Mouse (Mus musculus) midbrain, embryonic 11.5 days (tissue): ENCODE data around the gene Ccpg1os. TPM values are rescaled to one million over a fixed set of nuclear protein-coding genes. Genes with fewer than 3 reads are reported as not detected.

Experiments
- ATAC-seq: fragments of 200-750 bp; cut with Nextera tagmentation; 2 replicates; pipeline ENCODE4 v1.8.0; 2017; ENCODE audit warnings: moderate TSS enrichment, moderate library complexity; ENCODE audit not compliant: low FRiP score
- DNase-seq: peaks from one replicate; pipeline ENCODE4 v3.0.0; 2015; ENCODE audit warnings: low spot score; ENCODE audit errors: missing footprints
- H3K27ac ChIP-seq: fragments of 300-500 bp; sonication (generic); 2 replicates; pipeline ENCODE4 v1.5.1; 2014; ENCODE audit warnings: low read depth, low read length
- H3K27me3 ChIP-seq: fragments of 300-500 bp; sonication (generic); 2 replicates; pipeline ENCODE4 v1.6.1; 2014; ENCODE audit warnings: mild to moderate bottlenecking, low read length, moderate library complexity, mixed read lengths; ENCODE audit not compliant: control insufficient read depth, insufficient read depth
- H3K36me3 ChIP-seq: fragments of 300-500 bp; sonication (generic); 2 replicates; pipeline ENCODE4 v1.6.1; 2014; ENCODE audit warnings: mild to moderate bottlenecking, low read length, moderate library complexity, mixed read lengths; ENCODE audit not compliant: control insufficient read depth, insufficient read depth
- H3K4me1 ChIP-seq: fragments of 300-500 bp; sonication (generic); 2 replicates; pipeline ENCODE4 v1.6.1; 2014; ENCODE audit warnings: low read length; ENCODE audit not compliant: control insufficient read depth, insufficient read depth
- H3K4me2 ChIP-seq: fragments of 300-500 bp; sonication (generic); 2 replicates; pipeline ENCODE4 v1.6.1; 2014; ENCODE audit warnings: mild to moderate bottlenecking, moderate library complexity
- H3K4me3 ChIP-seq: fragments of 300-500 bp; sonication (generic); 2 replicates; pipeline ENCODE4 v1.5.1; 2014; ENCODE audit warnings: low read depth, low read length
- H3K9ac ChIP-seq: fragments of 300-500 bp; sonication (generic); 2 replicates; pipeline ENCODE4 v1.6.1; 2014; ENCODE audit warnings: low read length
- H3K9me3 ChIP-seq: fragments of 300-500 bp; sonication (generic); 2 replicates; pipeline ENCODE4 v1.6.1; 2016; ENCODE audit warnings: low read length; ENCODE audit not compliant: control insufficient read depth
- WGBS: fragments of 180-500 bp; shearing (Covaris S2); extraction: QIAGEN DNeasy Blood & Tissue Kit; methylation state at CpG from one replicate; pipeline ENCODE4 v1.1.7; 2014; 5-methylcytosine and 5-hydroxymethylcytosine counted together
- polyA plus RNA-seq: library from polyadenylated mRNA; unstranded; fragments of >200 nt; fragmentation: Nextera tagmentation; extraction: Ambion mirVana; gene quantifications from 2 replicates; pipeline ENCODE4 v1.2.1, GENCODE M21; 2014

Gene Ccpg1os
- polyA plus RNA-seq, 1 experiment from 2014 or later, result 22.4 TPM

- ATAC-seq, result no peak
- WGBS, result 71% methylated on average over 7 of the region's 7 CpGs
Measured at GRCm38 (mm10) chr9:72969874-72970273, 15.3 kb downstream of the Ccpg1os start.

DNA sequence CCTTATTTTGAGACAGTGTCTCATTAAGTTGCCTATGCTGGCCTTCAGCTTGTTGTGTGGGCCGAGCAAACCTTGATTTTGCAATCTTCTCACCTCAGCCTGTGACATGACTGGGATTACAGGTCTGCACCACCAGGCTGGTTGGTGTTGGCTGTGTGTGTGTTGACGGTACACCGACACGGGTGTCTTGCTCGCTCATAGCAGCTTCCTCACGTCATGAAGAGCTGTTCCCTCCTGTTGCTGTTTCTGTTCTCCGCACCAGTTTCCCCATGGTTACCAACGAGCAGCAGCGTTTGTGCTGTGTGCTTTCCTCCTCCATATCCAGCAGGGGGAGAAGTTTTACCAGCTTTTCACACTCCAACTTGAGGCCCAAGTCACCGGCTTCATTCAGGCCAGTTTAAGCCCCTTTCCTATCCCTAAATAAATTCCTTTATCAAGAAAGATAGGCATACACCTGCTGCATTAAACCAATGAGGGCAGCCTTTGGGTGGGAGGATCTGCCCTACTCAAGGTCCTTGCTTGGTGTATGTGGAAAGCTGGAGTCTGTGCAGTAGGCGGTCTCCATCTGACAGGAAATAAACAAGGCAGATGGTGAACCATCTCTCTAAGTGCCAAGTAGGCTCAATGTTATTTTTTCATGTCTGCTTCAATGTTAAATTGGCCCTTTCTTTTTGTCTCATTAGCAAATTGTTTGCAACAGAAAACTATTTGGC, 16.7 kb downstream of the Ccpg1os start:
- WGBS, result 42% methylated on average over 11 of the region's 11 CpGs
- Histone ChIP-seq H3K27ac (no peak overlapping the region), H3K36me3 (no peaks in the 10 kb centered on the region), H3K9me3 (no peaks in the 10 kb centered on the region), H3K4me1 (no peaks in the 10 kb centered on the region), H3K4me3 (no peak overlapping the region), H3K4me2 (no peak overlapping the region), H3K27me3 (no peaks in the 10 kb centered on the region), H3K9ac (no peak overlapping the region)
- no peak for DNase-seq
- ATAC-seq, result no peak

More at GRCm38 (mm10) chr9:72969874-72970273, 15.3 kb downstream of the Ccpg1os start:
- Histone ChIP-seq H3K27ac (no peak overlapping the region), H3K9ac (no peak overlapping the region), H3K36me3 (no peaks in the 10 kb centered on the region), H3K4me3 (no peak overlapping the region), H3K27me3 (no peaks in the 10 kb centered on the region), H3K9me3 (no peaks in the 10 kb centered on the region), H3K4me1 (no peaks in the 10 kb centered on the region), H3K4me2 (no peak overlapping the region)
- no peak for DNase-seq

GRCm38 (mm10) chr9:72961959-72962358, 23.2 kb downstream of the Ccpg1os start:
- Histone ChIP-seq H3K36me3 (no peaks in the 10 kb centered on the region), H3K27me3 (no peaks in the 10 kb centered on the region), H3K4me3 (no peak overlapping the region), H3K4me2 (no peak overlapping the region), H3K9me3 (no peaks in the 10 kb centered on the region), H3K27ac (no peak overlapping the region), H3K4me1 (no peaks in the 10 kb centered on the region), H3K9ac (no peak overlapping the region)
- ATAC-seq (no peak), DNase-seq (no peak)
- WGBS, result 80% methylated on average over 15 of the region's 15 CpGs

DNA sequence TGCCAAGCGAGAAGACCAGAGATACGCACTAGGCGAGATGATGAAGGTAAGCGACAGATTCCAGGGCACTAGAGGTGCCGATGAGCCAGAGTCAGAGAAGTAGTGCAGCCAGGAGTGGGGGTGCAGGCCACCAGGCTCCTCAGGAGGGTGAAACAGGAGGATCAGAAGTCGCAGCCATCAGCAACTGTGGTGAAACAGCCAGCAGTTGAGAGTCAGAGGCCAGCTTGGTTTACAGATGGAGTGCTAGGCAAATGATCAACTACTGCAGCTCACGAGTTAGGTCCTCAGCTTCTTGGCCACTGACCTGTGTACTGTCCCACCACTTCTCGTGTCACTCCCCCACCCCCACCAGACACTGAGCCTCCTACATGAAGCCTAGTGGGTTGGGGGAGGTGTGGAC, 23.8 kb downstream of the Ccpg1os start:
- no peak overlapping the region for H3K4me3 ChIP-seq
- no peaks in the 10 kb centered on the region for H3K36me3 ChIP-seq
- H3K4me2 ChIP-seq, result no peak overlapping the region
- 81% methylated on average over 8 of the region's 8 CpGs for WGBS
- DNase-seq, result no peak
- no peak overlapping the region for H3K9ac ChIP-seq
- no peak overlapping the region for H3K27ac ChIP-seq
- H3K4me1 ChIP-seq, result no peaks in the 10 kb centered on the region
- no peak for ATAC-seq
- no peaks in the 10 kb centered on the region for H3K9me3 ChIP-seq
- H3K27me3 ChIP-seq, result no peaks in the 10 kb centered on the region

DNA sequence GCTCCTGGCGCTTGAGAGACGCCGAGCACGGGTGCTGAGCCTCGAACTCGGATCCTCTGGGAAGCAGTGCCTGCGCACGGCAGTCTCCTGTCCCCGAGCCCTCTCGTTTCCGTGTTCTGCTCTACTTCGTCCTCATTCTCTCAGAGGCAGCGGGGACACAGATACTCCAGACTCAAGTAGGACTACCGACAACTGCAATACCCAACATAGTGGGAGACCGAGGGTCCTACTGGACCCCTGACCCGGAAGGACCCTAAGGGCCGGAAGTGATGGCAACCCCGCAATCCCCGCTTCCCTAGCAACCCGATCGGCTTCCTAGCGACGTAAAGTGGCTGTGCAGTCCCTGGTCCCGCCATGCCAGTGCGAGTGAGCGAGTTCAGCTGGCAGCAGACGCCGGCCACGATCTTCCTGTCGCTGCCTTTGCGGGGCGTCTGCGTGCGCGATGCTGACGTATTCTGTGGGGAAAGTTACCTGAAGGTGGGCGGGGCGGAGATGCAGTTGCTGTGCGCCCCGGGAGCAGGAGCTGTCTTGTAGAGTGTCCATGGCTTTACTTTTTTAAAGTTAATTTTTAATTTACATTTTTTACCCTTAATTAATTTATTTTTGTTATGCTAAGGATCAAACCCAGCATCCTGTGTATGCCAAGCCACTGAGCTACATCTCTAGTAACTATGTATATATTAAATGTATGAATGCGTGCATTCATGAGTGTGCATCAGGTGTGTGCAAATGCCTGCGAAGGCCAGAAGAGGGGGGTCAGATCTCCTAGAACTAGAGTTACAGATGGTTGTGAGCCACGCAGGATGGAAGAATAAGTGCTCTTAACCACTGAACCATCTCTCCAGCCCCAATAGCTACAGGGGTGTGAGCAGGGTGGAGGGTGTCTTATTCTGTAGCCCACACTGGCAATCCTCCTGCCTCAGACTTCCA, 26.4 kb downstream of the Ccpg1os start, which contains the start of the genes Dyx1c1 and Gm44503:
Gene Dyx1c1, plus strand, starts transcription at position 265 of the 930 bp plus-strand sequence.
Gene Gm44503, plus strand, starts transcription at position 332 of the 930 bp plus-strand sequence.
- Histone ChIP-seq H3K4me2 (peak within 1 kb of the TSS; percentile 57), H3K27ac (peak within 1 kb of the TSS; percentile 30; the same call in 1 of the 2 replicates), H3K9ac (peak within 1 kb of the TSS; percentile 73), H3K4me1 (no peaks in the 10 kb centered on the region), H3K27me3 (no peaks in the 10 kb centered on the region), H3K4me3 (peak within 1 kb of the TSS; percentile 71), H3K36me3 (no peaks in the 10 kb centered on the region), H3K9me3 (no peaks in the 10 kb centered on the region)
- 3% methylated on average over 43 of the region's 43 CpGs for WGBS
- ATAC-seq, result peak; percentile 98
- DNase-seq, result peak; percentile 98

GRCm38 (mm10) chr9:72955546-72955945, 29.6 kb downstream of the Ccpg1os start:
- Histone ChIP-seq H3K4me1 (no peaks in the 10 kb centered on the region), H3K9me3 (no peaks in the 10 kb centered on the region), H3K4me2 (no peak overlapping the region), H3K27ac (no peak overlapping the region), H3K36me3 (no peaks in the 10 kb centered on the region), H3K4me3 (no peak overlapping the region), H3K9ac (no peak overlapping the region), H3K27me3 (no peaks in the 10 kb centered on the region)
- ATAC-seq, result no peak
- DNase-seq, result no peak
- 13% methylated on average over 1 of the region's 1 CpGs for WGBS

DNA sequence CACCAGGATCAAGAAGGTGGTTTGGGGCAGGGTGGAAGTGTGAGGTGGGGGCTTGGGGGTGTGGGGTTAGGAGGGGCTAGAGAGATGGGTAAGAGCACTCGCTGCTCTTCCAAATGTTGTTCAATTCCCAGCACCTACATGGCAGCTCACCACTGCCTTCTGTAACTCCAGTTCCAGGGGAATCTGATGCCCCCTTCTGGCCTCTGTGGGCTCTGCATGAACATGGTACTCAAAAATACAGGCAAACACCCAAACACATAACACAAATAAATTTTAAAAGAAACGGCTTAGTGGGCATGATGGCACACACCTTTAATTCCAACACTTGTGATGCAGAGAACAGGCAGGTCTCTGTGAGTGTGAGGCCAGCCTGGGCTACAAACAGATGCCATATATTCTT, 30.4 kb downstream of the Ccpg1os start:
- H3K27ac ChIP-seq, result no peak overlapping the region
- no peak overlapping the region for H3K9ac ChIP-seq
- H3K36me3 ChIP-seq, result no peaks in the 10 kb centered on the region
- H3K9me3 ChIP-seq, result no peaks in the 10 kb centered on the region
- H3K27me3 ChIP-seq, result no peaks in the 10 kb centered on the region
- DNase-seq (peak; percentile 91), ATAC-seq (no peak)
- H3K4me2 ChIP-seq, result no peak overlapping the region
- H3K4me1 ChIP-seq, result no peaks in the 10 kb centered on the region
- H3K4me3 ChIP-seq, result no peak overlapping the region
- WGBS, result 60% methylated on average over 2 of the region's 2 CpGs

DNA sequence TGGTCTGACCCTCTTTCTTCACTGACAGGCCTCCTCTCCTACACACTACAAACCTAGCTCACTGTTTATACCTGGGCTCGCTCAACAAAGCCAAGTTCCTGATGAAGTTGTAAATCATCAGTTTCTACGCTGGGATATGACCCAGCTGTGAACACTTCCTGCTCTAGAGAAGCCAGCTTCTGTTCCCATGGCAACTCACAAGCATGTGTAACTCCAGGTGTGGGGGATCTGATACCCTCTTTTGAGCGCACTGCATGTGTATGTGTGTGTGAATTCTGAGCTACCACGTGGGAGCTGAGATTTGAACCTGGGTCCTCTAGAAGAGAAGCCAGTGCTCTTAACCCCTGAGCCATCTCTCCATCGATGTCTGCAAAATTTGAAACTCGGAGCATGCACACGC, 35.6 kb downstream of the Ccpg1os start:
- DNase-seq, result peak; percentile 70
- ATAC-seq, result no peak
- Histone ChIP-seq H3K27me3 (no peaks in the 10 kb centered on the region), H3K27ac (no peak overlapping the region), H3K4me2 (no peak overlapping the region), H3K9me3 (peaks cover 6% of the 10 kb centered on the region; the same call in 1 of the 2 replicates), H3K36me3 (peaks cover 14% of the 10 kb centered on the region; the same call in 1 of the 2 replicates), H3K4me1 (no peaks in the 10 kb centered on the region), H3K9ac (no peak overlapping the region), H3K4me3 (no peak overlapping the region)
- 82% methylated on average over 7 of the region's 7 CpGs for WGBS

GRCm38 (mm10) chr9:72947010-72947409, 38.2 kb downstream of the Ccpg1os start:
- no peaks in the 10 kb centered on the region for H3K27me3 ChIP-seq
- DNase-seq (peak; percentile 4), ATAC-seq (no peak)
- no peak overlapping the region for H3K9ac ChIP-seq
- H3K4me2 ChIP-seq, result no peak overlapping the region
- H3K36me3 ChIP-seq, result peaks cover 14% of the 10 kb centered on the region; the same call in 1 of the 2 replicates
- H3K27ac ChIP-seq, result no peak overlapping the region
- H3K9me3 ChIP-seq, result peaks cover 6% of the 10 kb centered on the region; the same call in 1 of the 2 replicates
- H3K4me3 ChIP-seq, result no peak overlapping the region
- H3K4me1 ChIP-seq, result no peaks in the 10 kb centered on the region
- 97% methylated on average over 1 of the region's 1 CpGs for WGBS
